Mouse (Mus musculus) brain, embryonic 18.5 days (tissue): ENCODE measurements around the gene Paxip1.

Experiments
- DNase-seq: peaks from one replicate; pipeline ENCODE4 v3.0.0-alpha.2; 2012; ENCODE audit warnings: low read depth, low spot score

Gene Paxip1

DNA sequence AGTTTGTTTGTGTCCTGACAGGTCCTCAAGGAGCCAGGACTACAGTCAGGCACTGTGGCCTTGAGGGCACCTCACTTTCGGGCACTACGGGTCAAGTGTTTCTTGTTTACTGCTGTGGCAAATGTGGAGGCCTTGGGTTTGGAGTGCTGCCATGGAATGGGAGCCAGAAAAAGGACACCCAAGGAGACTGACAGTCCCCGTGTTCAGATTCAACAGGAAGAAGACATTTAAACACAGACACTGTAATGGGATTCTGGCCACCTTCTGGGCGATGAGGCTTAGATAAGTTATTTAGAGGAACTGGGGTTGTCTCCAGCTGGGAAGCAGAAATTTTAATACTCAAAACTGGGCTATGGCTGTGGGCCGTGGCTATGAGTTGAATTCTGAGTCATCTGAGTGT is 60.8 kb downstream of the Paxip1 start:
- DNase-seq: no peak

- DNase-seq: no peak
Measured at GRCm38 (mm10) chr5:27724460-27724859, 67.0 kb downstream of the Paxip1 start.

- DNase-seq: no peak
Measured at GRCm38 (mm10) chr5:27719311-27719710, 72.2 kb downstream of the Paxip1 start.

- no peak for DNase-seq
Measured at GRCm38 (mm10) chr5:27717301-27717700, 74.2 kb downstream of the Paxip1 start.

DNA sequence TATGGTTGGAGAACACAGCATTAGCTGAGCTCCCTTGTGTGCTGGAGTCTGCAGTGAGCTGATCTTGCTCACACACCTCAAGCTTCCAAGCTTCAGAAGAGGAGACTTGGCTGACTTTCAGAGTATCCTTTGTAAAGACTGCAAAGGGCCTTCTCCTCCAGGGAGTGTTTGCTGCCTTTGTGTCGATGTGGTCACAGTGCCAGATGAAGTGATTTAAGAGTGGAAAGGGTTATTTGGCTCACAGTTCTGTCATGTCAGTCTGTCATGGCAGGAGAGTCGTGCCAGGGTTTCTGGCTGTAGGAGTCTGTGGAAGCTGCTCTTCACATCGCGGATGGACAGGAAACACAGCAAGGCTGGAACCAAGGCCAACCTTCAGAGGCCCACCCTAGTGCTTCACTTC is 75.5 kb downstream of the Paxip1 start:
- DNase-seq: no peak

DNA sequence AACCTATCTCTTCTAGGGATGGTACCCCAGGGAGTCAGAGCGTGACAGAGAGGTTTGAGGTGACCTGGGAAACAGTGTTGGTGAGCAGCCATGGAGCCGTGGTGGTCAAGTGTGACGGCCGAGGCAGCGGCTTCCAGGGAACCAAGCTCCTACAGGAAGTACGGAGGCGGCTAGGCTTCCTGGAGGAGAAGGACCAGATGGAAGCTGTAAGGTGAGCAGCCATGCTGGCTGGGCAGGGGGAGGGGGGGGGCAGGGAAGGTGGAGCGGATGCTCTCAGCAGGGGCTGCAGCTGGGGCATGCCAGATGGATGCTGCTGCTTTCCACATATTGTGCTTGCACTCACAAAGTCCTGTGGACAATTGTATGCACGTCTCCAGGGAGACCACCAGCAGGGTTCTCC is 77.1 kb downstream of the Paxip1 start:
- no peak for DNase-seq

- no peak for DNase-seq
Measured at GRCm38 (mm10) chr5:27711461-27712192, 79.9 kb downstream of the Paxip1 start.

- no peak for DNase-seq
Measured at GRCm38 (mm10) chr5:27708209-27708608, 83.3 kb downstream of the Paxip1 start.

- DNase-seq: no peak
Measured at GRCm38 (mm10) chr5:27707283-27707682, 84.2 kb downstream of the Paxip1 start.

- DNase-seq: no peak
Measured at GRCm38 (mm10) chr5:27706551-27706950, 84.9 kb downstream of the Paxip1 start.

DNA sequence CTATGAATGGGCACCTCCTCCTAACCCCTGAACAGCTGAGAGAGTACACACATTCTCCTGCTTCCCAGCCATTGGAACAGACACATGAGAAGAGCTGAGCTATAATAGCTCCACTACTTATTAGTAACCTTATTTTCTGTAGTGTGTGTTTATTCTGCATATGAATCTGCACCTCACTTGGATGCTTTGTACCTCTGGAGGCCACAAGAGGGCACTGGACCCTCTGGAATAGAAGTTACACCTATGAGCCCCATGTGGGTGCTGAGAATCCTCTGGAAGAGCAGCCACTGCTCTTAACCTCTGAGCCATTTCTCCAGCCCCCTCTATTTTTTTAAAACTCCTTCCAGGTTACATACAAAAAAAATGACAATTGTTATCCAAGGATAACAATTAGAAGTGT is 86.5 kb downstream of the Paxip1 start:
- no peak for DNase-seq

- DNase-seq: no peak
Measured at GRCm38 (mm10) chr5:27702482-27702881, 89.0 kb downstream of the Paxip1 start.
